9 mouse cellular contexts compared by ENCODE assay signal in genomic region chr5:38580703-38581102, GRCm38 (mm10). TPM values are rescaled to one million over a fixed set of nuclear protein-coding genes. Genes with fewer than 3 reads are reported as not detected.
A peak's percentile ranks its signal among the peaks of the same experiment; 100 is the strongest.
DNase-seq lines count a peak whose midpoint lies in the region; ATAC-seq and TF ChIP-seq lines count a peak whose summit lies in the region.
"Had no signal": no experiment of that assay in that cellular context is flagged by ENCODE, and none has a peak within 500 bp of the region (broad histone marks: within the 10 kb centered on the region; RNA-seq: fewer than 3 reads in every experiment).

No protein-coding gene starts in this region.

- intact Hi-C loops in left cerebral cortex, adult 2 months (cut with DNase I), result loop anchor here (1.0 kb wide), 2 partner anchors 40 to 52 kb away; no protein-coding TSS in a partner anchor
- intact Hi-C loops in heart, postnatal 36 days (cut with DNase I), result loop anchor here (1.0 kb wide), 1 partner anchor 52 kb away; no protein-coding TSS in a partner anchor

- peak; percentile 34; the same call in 1 of the 2 replicates for ATAC-seq in G1E (ENCODE audit: extremely low read depth, insufficient number of reproducible peaks, low FRiP score, poor library complexity, severe bottlenecking)
- no peak for ATAC-seq in liver, embryonic 14.5 days (ENCODE audit: insufficient read depth)

- no peak overlapping the region for H3K9ac ChIP-seq in liver, embryonic 14.5 days (replicated peaks)

- WGBS in liver, embryonic 14.5 days (ENCODE audit: insufficient replicate concordance), result 34% methylated on average over 6 of the region's 6 CpGs

- H3K9me3 ChIP-seq in G1E (replicated peaks), result no peaks in the 10 kb centered on the region
- no peaks in the 10 kb centered on the region for H3K9me3 ChIP-seq in liver, embryonic 14.5 days (ENCODE audit: control insufficient read depth, low read length)

- H3K36me3 ChIP-seq in G1E (replicated peaks), result no peaks in the 10 kb centered on the region
- H3K36me3 ChIP-seq in liver, embryonic 14.5 days (replicated peaks; ENCODE audit: control insufficient read depth, insufficient read depth, low read depth), result no peaks in the 10 kb centered on the region

- DNase-seq in left cerebral cortex, adult 2 months (ENCODE audit: extremely low spot score in 1 of 2, low spot score in 2 of 2), result peak; percentile 22 to 33
- DNase-seq in left cerebral cortex, adult 11 months (ENCODE audit: low spot score), result no peak
- peak; percentile 48 for DNase-seq in G1E (ENCODE audit: low spot score)
- peak; percentile 59 to 63 for DNase-seq in cerebellum, postnatal 10 days
- DNase-seq in heart, postnatal 36 days, result peak; percentile 18 to 25
- no peak for DNase-seq in liver, embryonic 14.5 days (ENCODE audit: low read depth in 3 of 3, low spot score in 3 of 3)
- peak; percentile 67 for DNase-seq in retina, postnatal 1 day
- DNase-seq in spleen, postnatal 4 days (ENCODE audit: low spot score in 2 of 2), result no peak

- H3K4me1 ChIP-seq in G1E (ENCODE audit: insufficient read depth, low read depth, low read length), result no peaks in the 10 kb centered on the region; the same call in 1 of the 2 replicates
- H3K4me1 ChIP-seq in liver, embryonic 14.5 days (replicated peaks; ENCODE audit: control insufficient read depth in 2 of 2, insufficient read depth in 2 of 2, low read length in 1 of 2), result no peaks in the 10 kb centered on the region

- peak; percentile 87 for TF ChIP-seq CTCF in left cerebral cortex, adult 2 months (IDR thresholded peaks at IDR 0.05)
- TF ChIP-seq CTCF in G1E (IDR thresholded peaks at IDR 0.05; ENCODE audit: low read depth, low read length), result peak; percentile 63
- TF ChIP-seq CTCF in liver, embryonic 14.5 days (IDR thresholded peaks at IDR 0.05; ENCODE audit: low read depth), result peak; percentile 82

- TF ChIP-seq EP300 in liver, embryonic 14.5 days (IDR thresholded peaks at IDR 0.05; ENCODE audit: low read depth), result no peak

- peaks cover 9% of the 10 kb centered on the region for H3K27me3 ChIP-seq in G1E (ENCODE audit: insufficient read depth, low read length)
- no peaks in the 10 kb centered on the region for H3K27me3 ChIP-seq in liver, embryonic 14.5 days (ENCODE audit: control insufficient read depth, insufficient read depth, low read length)

- H3K4me2 ChIP-seq in liver, embryonic 14.5 days (ENCODE audit: low read depth), result no peak overlapping the region

- H3K4me3 ChIP-seq in left cerebral cortex, adult 2 months, result no peak overlapping the region
- H3K4me3 ChIP-seq in G1E (ENCODE audit: low read depth, low read length), result no peak overlapping the region
- H3K4me3 ChIP-seq in liver, embryonic 14.5 days (ENCODE audit: insufficient read depth in 1 of 2, low read depth in 2 of 2, low read length in 2 of 2), result no peak overlapping the region

- no peak overlapping the region for H3K27ac ChIP-seq in left cerebral cortex, adult 2 months
- H3K27ac ChIP-seq in liver, embryonic 14.5 days, result no peak overlapping the region
- H3K27ac ChIP-seq: macrophage had no signal

RNA-seq across cellular contexts. Expression of gene Wdr1, which starts 17.7 kb away (rescaled TPM):
- total RNA-seq in left cerebral cortex, adult 2 months (2021), result 100 to 1,000 TPM; 149 to 155 TPM
- total RNA-seq in G1E (2014; fragmentation: Nextera tagmentation), result 105 and 107 TPM in 2 replicates
- 153 and 158 TPM in 2 replicates for total RNA-seq in G1E (2017)
- polyA plus RNA-seq in G1E (2012), result 104 and 121 TPM in 2 replicates
- 100 to 1,000 TPM; 111 to 113 TPM for total RNA-seq in heart, postnatal 36 days (2021)
- 38.1 and 42.5 TPM in 2 replicates for polyA plus RNA-seq in liver, embryonic 14.5 days (2012; rRNA removed)
- polyA plus RNA-seq in liver, embryonic 14.5 days (2014; fragmentation: Nextera tagmentation; extraction: Ambion mirVana), result 74.4 and 81.5 TPM in 2 replicates

Comparison
In these comparisons a context has a peak if more than half of its experiments do, and no peak if none do; other contexts are left out.
1. DNase-seq: peak in left cerebral cortex, adult 2 months (2 of 2), G1E (single experiment), cerebellum, postnatal 10 days (2 of 2), heart, postnatal 36 days (2 of 2) and retina, postnatal 1 day (single experiment); none in left cerebral cortex, adult 11 months (single experiment), liver, embryonic 14.5 days (0 of 3) and spleen, postnatal 4 days (0 of 2).
2. Peak in every context shown above with its lines, with median percentiles within 50 percentile points of each other: CTCF ChIP-seq.